Mouse (Mus musculus) olfactory bulb, adult 2 months (tissue): ENCODE measurements at regions not wholly inside any gene's neighbourhood (a gene's known extent, or its start where the extent isn't known, plus 50 kb on each side); places are given as distances from the start of the nearest gene placed in this dataset.

Source experiments
- CTCF ChIP-seq: fragments of 200-500 bp; IDR thresholded peaks from 2 replicates; pipeline ENCODE4 v1.5.1; 2012; ENCODE audit warnings: low read depth, mild to moderate bottlenecking, low read length, moderate library complexity; ENCODE audit not compliant: insufficient read depth
- POLR2A ChIP-seq: fragments of 200-500 bp; IDR thresholded peaks from 2 replicates; pipeline ENCODE4 v1.6.1; 2012; ENCODE audit warnings: mild to moderate bottlenecking, low read depth, low read length, moderate library complexity; ENCODE audit not compliant: insufficient read depth

DNA sequence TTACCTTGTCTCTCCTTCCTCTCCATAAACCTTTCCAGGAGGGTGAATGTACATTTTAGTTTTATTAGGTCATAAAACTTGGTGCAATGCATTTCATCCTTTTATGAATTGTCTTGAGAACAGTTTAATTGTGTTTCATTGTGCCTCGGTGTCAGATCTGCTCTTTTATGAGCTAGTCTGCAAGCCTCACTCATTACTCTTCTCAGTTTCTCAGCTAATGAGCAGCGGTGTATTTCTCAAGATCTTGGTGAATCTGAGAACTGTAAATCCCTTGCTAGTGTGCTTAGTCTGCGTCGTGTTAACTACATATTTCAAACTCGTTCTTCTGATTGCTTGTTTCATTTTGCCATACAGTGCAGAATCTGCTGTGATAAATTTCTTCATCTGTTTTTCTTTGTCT is 984.4 kb downstream of the Basp1 start:
- TF ChIP-seq CTCF (no peak), POLR2A (no peak)
